Mouse (Mus musculus) fibroblast of lung, adult 2 months (primary cell): Measurements from ENCODE around the gene Agbl4.

Source experiments
- DNase-seq: peaks from one replicate; pipeline ENCODE4 v3.0.0-alpha.2; 2011; ENCODE audit warnings: low read depth

Agbl4 gene

GRCm38 (mm10) chr4:110397618-110398045 is at the start of gene Agbl4:
Agbl4 (plus strand) TSS chr4:110397661.
- DNase-seq: no peak

- DNase-seq: no peak
These were observed 46.6 kb upstream of the Agbl4 start for GRCm38 (mm10) chr4:110350856-110351177.

- no peak for DNase-seq
These were observed 46.1 kb upstream of the Agbl4 start, which contains the start of gene Elavl4 for GRCm38 (mm10) chr4:110351178-110352000. Elavl4 (minus strand) TSS chr4:110351909.

GRCm38 (mm10) chr4:110352001-110352369 is 45.5 kb upstream of the Agbl4 start:
- DNase-seq: no peak

DNA sequence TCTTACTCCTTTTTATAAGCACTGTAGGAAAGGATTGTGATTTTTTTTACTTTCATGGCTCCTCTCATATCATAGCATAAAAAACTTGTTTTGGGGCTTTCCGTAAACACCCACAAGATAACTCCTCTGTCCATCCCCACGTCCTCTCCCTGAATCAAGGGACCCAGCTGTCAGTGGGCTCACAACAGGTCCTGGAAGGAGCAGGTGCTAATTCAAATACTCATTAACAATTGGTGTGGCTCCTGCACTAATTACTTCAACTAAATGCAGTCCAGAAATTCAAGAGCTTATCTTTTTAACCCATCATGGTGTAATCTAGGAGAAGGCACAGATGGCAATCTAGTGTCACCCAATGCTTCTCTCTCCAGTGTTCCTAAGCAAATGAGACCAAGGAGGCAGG is 36.9 kb upstream of the Agbl4 start:
- no peak for DNase-seq

DNA sequence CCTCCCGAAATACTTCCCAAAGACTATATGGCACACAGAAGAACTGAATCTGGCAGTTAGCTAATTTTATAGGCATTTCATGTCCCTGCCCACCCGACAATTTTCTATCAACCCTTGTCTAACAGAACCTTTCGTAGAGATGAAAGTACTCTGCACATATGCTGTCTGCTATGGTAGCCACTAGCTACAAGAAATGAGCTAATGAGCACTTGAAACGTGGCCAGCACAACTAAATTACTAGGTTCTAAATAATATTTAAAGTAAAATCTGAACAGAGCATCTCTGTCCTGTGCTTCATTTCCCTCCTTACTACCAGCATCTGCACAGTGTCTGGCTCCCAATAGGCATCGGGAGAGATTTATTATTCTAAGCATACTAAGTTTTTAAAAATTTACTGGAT is 1.2 kb upstream of the Agbl4 start:
- no peak for DNase-seq

GRCm38 (mm10) chr4:110420306-110420705 is 22.8 kb downstream of the Agbl4 start:
- no peak for DNase-seq

DNA sequence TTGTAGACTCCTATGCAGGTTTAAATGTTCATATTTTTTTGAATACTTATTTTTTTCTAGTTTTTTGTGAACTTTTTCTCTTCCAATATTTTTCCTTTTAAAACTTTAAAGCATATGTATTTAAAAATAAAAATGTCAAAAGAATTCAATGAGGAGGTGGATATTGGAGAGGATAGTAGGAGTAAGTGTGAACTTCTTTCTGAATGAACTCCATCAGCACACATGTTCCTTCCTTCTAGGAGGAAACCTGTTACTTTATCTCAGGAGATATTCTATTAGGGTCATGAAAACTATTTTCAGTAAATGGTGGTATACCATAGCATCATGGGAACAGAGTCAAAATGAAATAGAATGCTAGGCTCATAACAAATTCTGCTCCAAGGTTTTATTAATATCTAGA is 30.2 kb downstream of the Agbl4 start:
- no peak for DNase-seq

DNA sequence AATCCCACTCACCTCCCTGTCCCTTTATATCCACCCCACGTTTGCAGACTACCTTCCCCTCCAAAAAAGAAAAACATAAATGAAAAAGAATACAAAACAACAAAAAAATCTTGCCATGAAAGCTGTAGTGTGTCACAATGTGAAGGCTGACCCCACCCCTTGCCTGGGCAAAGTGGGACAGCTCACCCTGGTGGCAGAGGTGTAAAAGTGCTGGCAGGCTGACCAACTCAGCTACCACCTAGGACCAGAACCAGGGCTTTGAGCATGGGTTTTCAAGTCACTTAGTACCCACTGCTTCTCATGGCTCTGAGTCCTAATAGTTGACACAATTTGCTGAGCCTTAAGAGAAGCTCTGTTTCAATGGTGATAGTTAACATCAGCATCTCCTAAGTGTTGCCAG is 96.9 kb downstream of the Agbl4 start:
- no peak for DNase-seq

DNA sequence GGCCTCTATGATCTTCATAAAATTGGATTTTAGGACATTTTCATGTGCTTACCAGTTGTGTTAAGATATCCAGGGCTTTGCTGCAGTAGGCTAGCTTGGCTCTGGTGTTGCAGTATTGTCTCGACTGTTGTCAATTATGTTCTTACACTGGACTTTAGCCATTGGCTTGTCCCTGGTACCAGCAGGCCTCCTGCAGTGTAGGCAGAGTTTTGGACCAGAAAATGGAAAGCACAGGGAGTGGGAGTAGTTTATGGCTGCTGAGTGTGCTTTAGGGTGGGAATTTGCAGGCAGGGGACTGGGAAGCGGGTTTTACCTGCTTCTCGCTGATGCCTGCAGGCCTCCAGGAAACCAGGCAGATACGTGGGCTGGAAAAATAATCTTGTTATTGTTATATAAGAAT is 132.3 kb downstream of the Agbl4 start:
- DNase-seq: no peak

- no peak for DNase-seq
These were observed 151.8 kb downstream of the Agbl4 start for GRCm38 (mm10) chr4:110549223-110549622.

- no peak for DNase-seq
These were observed 200.3 kb downstream of the Agbl4 start for GRCm38 (mm10) chr4:110597726-110598283.

DNA sequence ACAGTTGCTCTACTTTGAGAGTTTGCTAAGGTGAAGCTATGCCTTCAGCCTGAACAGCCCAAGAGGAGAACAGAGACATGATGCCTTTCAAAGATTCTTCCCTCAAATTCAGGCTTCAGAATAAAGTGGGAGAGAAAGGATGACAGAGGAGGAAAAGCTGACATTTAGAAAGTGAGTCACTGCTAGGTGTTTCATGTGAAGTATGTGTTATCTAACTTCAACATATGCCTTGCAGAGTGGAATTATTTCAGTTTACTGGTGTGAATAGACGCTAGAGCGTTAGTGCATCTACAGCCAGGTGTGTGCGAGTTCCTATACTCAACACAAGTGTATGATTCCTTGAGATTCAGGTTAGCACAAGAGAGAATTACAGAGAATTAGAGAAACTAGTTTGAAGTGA is 244.0 kb downstream of the Agbl4 start:
- DNase-seq: no peak

DNA sequence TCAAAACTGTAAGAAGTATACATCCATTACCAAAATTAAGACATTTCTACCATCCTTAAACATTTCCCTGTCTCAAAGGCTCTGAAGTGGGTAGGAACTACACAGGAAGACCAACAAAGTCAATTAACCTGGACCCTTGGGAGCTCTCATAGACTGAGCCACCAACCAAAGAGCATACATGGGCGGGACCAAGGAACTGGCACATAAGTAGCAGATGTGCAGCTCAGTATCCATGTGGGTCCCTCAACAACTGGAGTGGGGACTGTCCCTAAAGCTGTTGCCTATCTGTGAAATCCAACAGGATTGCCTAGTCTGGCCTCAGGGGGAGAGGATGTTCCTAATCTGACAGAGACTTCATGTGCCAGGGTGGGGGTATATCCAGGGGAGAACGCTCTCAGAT is 265.5 kb downstream of the Agbl4 start:
- DNase-seq: no peak

- no peak for DNase-seq
These were observed 276.7 kb downstream of the Agbl4 start for GRCm38 (mm10) chr4:110674121-110674520.

- DNase-seq: no peak
These were observed 337.7 kb downstream of the Agbl4 start for GRCm38 (mm10) chr4:110735141-110735540.

DNA sequence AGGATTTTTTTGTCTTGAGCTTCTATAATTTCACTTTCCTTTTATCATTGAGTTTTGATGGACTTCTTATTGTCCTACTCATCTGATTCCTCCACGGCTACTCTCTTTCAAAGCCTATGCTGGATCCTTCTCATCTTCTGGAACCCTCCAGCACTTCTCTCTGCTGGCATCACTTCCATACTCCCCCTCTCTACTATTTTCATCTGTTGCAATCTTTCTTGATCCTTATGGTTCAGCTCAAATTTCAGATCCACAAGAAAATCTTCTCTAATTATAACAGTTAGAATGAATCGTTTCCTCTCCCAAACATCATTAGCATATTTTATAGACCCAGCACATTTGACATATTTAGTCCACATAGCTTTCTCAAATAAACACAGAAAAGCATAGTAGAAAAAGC is 360.5 kb downstream of the Agbl4 start:
- no peak for DNase-seq

- no peak for DNase-seq
These were observed 391.1 kb downstream of the Agbl4 start for GRCm38 (mm10) chr4:110788596-110788995.

GRCm38 (mm10) chr4:110799902-110800301 is 402.4 kb downstream of the Agbl4 start:
- no peak for DNase-seq

DNA sequence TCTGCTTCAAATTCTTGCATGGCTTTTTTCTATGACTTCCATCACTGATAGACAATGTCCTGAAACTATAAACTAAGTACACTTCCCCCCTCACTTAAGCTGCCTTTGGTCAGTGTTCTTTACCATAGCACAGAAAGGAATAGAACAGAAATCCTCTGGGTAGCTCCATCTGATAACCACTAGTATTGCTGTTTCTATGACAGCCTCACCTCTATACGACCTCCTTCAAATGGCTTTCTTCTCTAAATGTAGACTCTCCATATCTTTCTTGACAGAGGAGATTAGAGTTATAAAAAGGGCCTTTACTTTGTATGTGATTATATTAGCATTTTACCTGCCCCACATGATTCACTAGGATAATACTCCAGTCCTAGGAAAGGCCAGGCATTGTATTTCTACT is 413.5 kb downstream of the Agbl4 start:
- DNase-seq: no peak

GRCm38 (mm10) chr4:110832776-110833175 is 435.3 kb downstream of the Agbl4 start:
- no peak for DNase-seq

DNA sequence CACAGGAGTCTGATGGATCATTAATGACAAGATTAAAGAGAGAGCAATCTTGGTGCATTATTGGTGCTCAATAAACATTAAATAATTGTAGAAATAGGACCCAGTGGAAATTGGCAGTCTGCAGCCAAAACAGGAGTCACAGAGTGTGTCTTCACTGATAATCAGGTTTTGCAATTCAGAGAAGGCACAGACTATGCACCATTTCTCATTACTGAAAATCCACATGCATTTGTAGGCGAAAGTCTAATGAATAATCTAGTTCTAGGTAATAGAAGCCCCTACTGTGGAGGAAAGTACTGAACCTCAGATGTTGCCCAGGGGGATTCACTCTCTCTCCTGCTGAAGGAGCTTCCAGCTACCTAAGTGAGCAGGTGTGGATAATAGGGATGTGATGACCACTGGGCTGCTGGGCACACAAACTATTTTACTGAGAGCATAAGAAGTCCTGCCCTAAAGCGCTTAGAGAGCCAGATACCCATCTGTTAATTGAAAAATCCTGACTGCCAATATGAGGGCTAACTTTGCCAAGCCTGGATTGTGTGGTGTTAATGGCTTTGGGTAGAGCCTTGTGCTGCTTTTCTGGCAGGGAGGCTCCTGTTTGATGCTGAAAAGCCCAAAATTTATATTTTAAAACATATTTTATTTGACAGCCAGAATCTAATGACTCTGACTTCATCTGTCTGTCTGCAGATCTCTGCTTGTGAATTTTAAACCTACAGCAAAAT is 482.4 kb downstream of the Agbl4 start:
- no peak for DNase-seq

- no peak for DNase-seq
These were observed 518.6 kb downstream of the Agbl4 start for GRCm38 (mm10) chr4:110916061-110916460.
